Mouse (Mus musculus): Measurements from ENCODE around the gene Cd3eap.

- TF ChIP-seq ZMIZ1 (IDR thresholded peaks at IDR 0.05; ENCODE audit: low read depth, low read length), result no peak
- TF ChIP-seq CTCF (conservative IDR thresholded peaks at IDR 0.05 in 1 of 2, IDR thresholded peaks at IDR 0.05 in 1 of 2; ENCODE audit: low read depth in 2 of 2, low read length in 2 of 2), result no peak
- TF ChIP-seq ELF1 (IDR thresholded peaks at IDR 0.05; ENCODE audit: low read depth, low read length), result no peak
- no peak for TF ChIP-seq POLR2A (IDR thresholded peaks at IDR 0.05; ENCODE audit: low read depth, low read length)
- TF ChIP-seq USF1 (IDR thresholded peaks at IDR 0.05; ENCODE audit: low read depth, low read length), result no peak
- no peak for TF ChIP-seq E2F4 (IDR thresholded peaks at IDR 0.05; ENCODE audit: insufficient replicate concordance, low read depth, low read length)
These were observed 9.9 kb downstream of the Cd3eap start for GRCm38 (mm10) chr7:19349188-19349915.
